Mouse (Mus musculus) olfactory bulb, adult 2 months (tissue): ENCODE results near the gene Zbtb7a. TPM values are rescaled to one million over a fixed set of nuclear protein-coding genes. Genes with fewer than 3 reads are reported as not detected.
A peak's percentile ranks its signal among the peaks of the same experiment; 100 is the strongest.

ENCODE experiments used
- H3K27ac ChIP-seq: fragments of 200-500 bp; 2 replicates; pipeline ENCODE4 v1.5.1; 2012; ENCODE audit warnings: low read depth, low read length; ENCODE audit not compliant: insufficient read depth
- H3K4me1 ChIP-seq: fragments of 200-500 bp; 2 replicates; pipeline ENCODE4 v1.6.1; 2012; ENCODE audit warnings: low read length; ENCODE audit not compliant: control insufficient read depth, insufficient read depth
- H3K4me3 ChIP-seq: fragments of 200-500 bp; 2 replicates; pipeline ENCODE4 v1.5.1; 2012; ENCODE audit warnings: mild to moderate bottlenecking, low read depth, low read length, moderate library complexity; ENCODE audit not compliant: insufficient read depth
- CTCF ChIP-seq: fragments of 200-500 bp; IDR thresholded peaks from 2 replicates; pipeline ENCODE4 v1.5.1; 2012; ENCODE audit warnings: low read depth, mild to moderate bottlenecking, low read length, moderate library complexity; ENCODE audit not compliant: insufficient read depth
- POLR2A ChIP-seq: fragments of 200-500 bp; IDR thresholded peaks from 2 replicates; pipeline ENCODE4 v1.6.1; 2012; ENCODE audit warnings: mild to moderate bottlenecking, low read depth, low read length, moderate library complexity; ENCODE audit not compliant: insufficient read depth
- WGBS: fragments of 180-500 bp; shearing (Covaris S2); methylation state at CpG from one replicate; pipeline ENCODE4 v1.1.7; 2018; 5-methylcytosine and 5-hydroxymethylcytosine counted together
- polyA plus RNA-seq: library from polyadenylated mRNA; stranded (reverse); fragments of >200 nt; gene quantifications from 2 replicates; pipeline ENCODE4 v1.2.4, GENCODE M21; 2012; ENCODE audit warnings: low replicate concordance; ENCODE audit not compliant: missing spikeins, insufficient read depth, insufficient read length

Zbtb7a gene
- polyA plus RNA-seq = 77.0 TPM in 1 of 2 replicates, not detected in the other

DNA sequence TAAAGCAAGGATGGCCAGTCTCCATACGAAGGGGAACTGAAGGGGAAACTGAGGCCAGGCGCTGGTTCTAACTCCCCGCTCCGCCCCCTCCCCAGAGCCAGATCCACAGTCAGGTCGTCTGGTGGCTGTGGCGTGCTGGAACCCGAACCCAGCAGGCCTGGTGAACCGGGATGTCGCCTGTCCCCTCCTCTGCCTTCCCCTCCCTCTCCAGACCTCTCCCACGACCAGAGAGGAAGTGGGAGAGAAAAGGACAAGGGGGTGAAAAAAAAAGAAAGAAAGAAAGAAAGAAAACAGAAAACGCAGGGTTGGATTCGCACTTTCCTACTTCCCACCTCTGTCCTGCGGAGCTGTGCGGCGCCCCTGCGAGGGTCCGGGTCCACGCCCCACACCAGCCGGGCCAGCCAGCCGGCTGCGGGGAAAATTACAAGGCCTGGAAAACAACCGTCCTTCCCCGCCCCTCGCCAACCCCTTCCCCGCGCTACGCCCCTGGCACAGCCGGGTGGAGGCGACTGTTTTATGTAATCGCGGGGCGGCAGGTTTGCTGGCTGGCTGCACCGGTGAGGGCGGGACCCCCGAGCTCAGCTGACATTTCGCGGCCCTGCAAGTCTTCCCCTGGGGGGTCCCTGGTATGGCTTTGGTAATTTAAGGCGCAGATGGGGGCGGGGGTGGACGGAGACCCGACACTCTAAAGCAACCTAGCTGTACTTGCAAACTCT, at the start of gene Zbtb7a:
TSS of gene Zbtb7a (plus strand) at position 255 of the 716 bp plus-strand sequence.
- H3K27ac ChIP-seq = no peak within 1 kb of the TSS; the same call in 1 of the 2 replicates
- WGBS = 4% methylated on average over 41 of the region's 41 CpGs
- peak within 1 kb of the TSS; percentile 55 for H3K4me3 ChIP-seq
- TF ChIP-seq POLR2A (no peak), CTCF (no peak)
- peaks cover 29% of the 10 kb centered on the region for H3K4me1 ChIP-seq

DNA sequence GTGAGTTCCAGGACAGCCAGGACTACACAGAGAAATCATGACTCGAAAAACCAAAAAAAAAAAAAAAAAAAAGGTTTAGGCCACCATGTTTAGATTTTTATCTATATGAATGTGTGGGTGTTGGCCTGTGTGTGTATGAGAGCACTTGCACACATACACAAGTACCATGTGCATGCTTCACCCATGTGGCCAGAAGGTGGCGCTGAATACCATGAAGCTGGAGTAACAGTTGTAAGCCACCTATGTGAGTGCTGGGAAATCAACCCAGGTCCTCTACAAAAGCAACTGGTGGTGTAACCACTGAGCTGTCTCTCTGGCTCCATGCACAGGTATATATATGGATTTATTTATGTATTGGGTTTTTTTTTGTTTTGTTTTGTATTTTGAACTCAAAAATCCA, 48.0 kb upstream of the Zbtb7a start:
- no peak overlapping the region for H3K4me3 ChIP-seq
- 55% methylated on average over 2 of the region's 2 CpGs for WGBS
- H3K4me1 ChIP-seq = no peaks in the 10 kb centered on the region
- TF ChIP-seq CTCF = no peak
- TF ChIP-seq POLR2A = no peak
- no peak overlapping the region for H3K27ac ChIP-seq

DNA sequence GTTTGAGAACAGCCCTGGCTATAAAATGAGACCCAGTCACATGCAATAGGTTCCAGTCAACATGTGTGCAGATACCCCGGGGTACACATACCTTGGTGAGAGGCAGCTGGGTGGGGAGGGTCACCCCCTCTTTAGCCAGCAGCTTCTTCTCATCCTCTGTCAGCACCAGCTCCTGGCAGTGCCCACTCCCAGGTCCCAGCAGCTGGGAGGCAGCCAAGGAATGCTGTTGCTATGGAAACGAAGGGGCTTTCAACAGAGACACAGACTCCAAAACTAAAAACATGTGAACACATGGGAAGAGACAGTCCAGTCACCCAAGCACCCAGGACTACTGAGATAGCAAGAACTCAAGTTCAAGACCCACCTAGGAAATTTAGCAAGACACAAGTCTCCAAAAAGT, 45.8 kb upstream of the Zbtb7a start:
- H3K4me1 ChIP-seq = no peaks in the 10 kb centered on the region
- TF ChIP-seq CTCF = no peak
- H3K27ac ChIP-seq = no peak overlapping the region
- no peak overlapping the region for H3K4me3 ChIP-seq
- WGBS = 25% methylated on average over 2 of the region's 2 CpGs

DNA sequence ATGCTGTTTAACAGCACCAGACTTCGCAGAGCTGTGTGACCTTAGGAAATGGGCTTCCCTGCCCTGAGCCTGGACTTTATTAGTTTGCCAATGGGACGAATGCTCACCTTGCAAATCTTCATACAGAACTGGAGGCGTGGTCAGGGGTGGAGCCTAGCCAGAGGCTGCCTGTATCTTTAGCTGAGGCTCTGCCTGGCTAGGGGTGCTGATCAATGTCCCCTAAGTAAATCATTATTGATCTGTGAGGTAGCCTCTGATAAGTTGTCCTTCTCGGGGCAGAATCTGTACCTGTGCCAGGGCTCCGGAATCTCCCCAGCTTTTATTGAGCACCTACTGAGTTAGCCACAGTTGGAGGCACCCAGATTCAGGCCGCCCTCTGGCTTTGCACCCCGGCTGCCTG, 44.4 kb upstream of the Zbtb7a start:
- no peak for TF ChIP-seq CTCF
- TF ChIP-seq POLR2A = no peak
- no peak overlapping the region for H3K4me3 ChIP-seq
- no peaks in the 10 kb centered on the region for H3K4me1 ChIP-seq
- 84% methylated on average over 7 of the region's 7 CpGs for WGBS
- H3K27ac ChIP-seq = no peak overlapping the region

DNA sequence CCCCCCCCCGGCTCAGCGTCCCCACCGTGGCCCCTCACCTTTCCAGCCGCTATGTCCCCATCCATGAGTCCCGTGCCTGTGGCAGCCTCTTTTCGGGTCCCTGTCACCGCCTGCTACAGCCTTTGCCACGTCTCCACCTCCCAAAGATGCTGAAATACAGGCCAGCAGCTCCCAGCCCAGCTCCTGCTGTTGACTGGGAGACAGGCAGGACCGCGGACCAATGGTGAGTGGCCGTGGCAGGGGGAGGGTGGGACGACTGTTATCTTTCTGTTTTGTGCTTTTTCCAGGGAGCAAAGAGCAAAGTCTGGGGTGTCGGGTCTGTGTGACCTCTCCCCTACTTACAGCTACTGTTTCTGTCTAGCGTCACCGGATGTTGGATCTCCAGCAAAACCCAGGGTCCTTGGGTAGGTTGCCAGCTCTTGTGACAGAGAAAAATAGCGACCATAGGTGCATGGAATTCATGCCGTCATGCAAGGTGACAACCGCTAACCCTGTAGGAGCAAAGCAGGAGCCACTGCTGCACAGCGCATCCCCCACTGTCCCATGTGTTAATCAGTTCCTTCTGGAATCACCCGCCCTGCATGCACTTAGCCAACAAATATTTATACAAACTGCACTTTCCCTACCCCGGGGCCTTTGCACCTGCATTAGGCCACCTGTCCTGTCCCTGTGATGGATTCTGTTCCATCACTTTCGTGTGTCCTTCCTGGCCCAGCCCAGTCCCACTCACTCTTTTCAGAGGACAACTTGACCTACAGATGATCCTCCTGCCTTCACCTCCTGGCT, 42.4 kb upstream of the Zbtb7a start:
- Histone ChIP-seq H3K4me3 (no peak overlapping the region), H3K27ac (no peak overlapping the region), H3K4me1 (no peaks in the 10 kb centered on the region)
- TF ChIP-seq CTCF (no peak), POLR2A (no peak)
- 57% methylated on average over 22 of the region's 22 CpGs for WGBS

DNA sequence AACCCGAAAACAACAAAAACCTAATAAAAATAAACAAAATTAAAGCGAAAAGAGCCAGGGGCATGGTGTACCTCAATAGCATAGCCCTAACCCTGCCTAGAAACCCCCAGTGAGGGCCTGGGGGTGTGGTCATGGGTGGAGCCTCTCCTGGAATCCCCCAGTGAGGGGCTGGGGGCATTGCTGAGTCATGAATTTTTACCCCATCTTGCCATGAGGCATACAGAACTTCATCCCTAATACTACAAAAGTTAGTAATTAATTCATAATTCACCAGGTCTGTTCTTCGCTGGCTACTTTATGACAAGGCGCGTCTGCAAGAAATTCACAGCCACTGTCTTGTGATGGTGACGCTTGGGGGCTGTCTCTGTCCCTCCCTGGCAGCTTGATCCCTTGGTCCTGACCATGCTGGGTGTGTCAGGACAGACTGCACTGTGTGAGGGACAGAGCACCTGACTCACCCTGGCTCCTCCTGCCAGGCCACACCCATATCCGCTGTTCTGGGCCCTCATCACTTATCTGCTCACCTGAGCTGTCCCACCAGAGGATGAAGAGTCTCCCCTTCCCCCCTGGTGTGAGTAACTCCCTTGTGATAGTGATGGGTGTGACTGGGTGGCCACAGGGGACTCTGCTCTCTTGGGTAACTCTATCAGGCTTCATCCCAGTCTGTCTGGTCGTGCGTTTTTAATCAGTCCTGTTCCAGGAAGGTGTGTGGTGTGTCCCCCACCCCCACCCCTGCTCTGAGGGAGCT, 39.9 kb upstream of the Zbtb7a start:
- no peak for TF ChIP-seq POLR2A
- no peak for TF ChIP-seq CTCF
- H3K4me3 ChIP-seq = no peak overlapping the region
- WGBS = 72% methylated on average over 9 of the region's 9 CpGs
- no peak overlapping the region for H3K27ac ChIP-seq
- no peaks in the 10 kb centered on the region for H3K4me1 ChIP-seq

DNA sequence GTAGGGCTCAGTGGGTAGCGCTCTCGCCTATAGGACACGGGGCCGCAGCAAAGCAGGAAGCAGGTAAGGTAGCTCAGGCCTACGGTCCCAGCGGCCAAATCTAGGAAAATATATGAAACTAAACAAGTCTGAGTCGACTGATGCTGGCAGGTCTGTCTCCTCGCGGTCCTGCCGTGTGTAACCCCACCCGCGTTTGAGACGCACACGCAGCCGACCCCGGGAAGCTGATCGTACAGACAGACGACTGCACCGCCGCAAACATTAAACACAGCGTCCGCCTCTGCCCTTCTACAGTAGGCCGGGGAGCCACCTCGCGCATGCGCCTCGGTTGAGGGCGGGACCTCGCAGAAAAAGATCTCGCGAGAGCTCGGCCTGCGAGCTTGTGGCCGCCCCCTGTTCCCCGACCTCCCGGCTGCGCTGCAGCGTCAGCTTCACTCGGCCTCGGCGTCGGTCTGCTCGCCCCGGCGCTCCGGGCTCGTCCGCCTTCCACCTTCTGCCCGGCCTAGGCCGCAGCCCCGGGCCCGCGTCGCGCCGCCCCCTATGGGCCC, 29.4 kb upstream of the Zbtb7a start, which contains the start of gene Map2k2:
TSS of gene Map2k2 (plus strand) at position 351 of the 548 bp plus-strand sequence.
- H3K27ac ChIP-seq = peak within 1 kb of the TSS; percentile 97
- WGBS = under 1% methylated on average over 56 of the region's 56 CpGs

DNA sequence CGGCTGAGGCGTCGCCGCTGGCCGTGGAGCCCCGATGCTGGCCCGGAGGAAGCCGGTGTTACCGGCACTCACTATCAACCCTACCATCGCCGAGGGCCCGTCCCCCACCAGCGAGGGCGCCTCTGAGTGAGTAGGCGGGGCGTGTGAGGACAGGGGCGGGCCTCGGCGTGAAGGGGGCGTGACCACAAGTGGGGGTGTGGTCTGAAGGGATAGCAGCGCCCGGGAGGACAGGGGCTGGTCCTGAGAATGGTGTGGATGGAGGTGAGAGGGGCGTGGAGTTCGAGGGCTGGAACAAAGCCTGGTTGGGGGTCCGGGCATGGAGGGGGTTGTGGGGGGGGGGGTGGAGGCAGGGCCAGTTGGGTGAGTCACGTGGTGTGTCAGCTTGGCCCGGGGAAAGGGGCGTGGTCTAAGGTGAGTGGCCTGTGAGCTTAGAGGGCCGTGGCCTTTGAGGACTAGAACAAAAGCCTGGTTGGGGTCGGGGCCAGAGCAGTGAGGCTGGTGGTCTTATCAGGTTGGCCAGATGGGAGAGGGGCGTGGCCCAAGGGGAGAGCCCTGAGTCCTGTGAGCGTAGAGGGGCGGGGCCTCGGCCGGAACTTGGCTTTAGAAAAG, 28.8 kb upstream of the Zbtb7a start:
- Histone ChIP-seq H3K4me1 (peaks cover 36% of the 10 kb centered on the region), H3K4me3 (peak overlapping the region; percentile 98), H3K27ac (peak overlapping the region; percentile 97)
- WGBS = under 1% methylated on average over 34 of the region's 35 CpGs
- TF ChIP-seq POLR2A = no peak
- no peak for TF ChIP-seq CTCF

More for the DNA sequence above, 29.4 kb upstream of the Zbtb7a start, which contains the start of gene Map2k2:
- peak within 1 kb of the TSS; percentile 98 for H3K4me3 ChIP-seq
- peak; percentile 98 for TF ChIP-seq POLR2A
- no peak for TF ChIP-seq CTCF
- H3K4me1 ChIP-seq = peaks cover 36% of the 10 kb centered on the region
